Mouse (Mus musculus) bone marrow macrophage, adult 2 months (primary cell): Measurements from ENCODE around the gene Zgrf1.

Experiments
- CTCF ChIP-seq: IDR thresholded peaks from 2 replicates; pipeline ENCODE4 v1.5.1; 2012; ENCODE audit warnings: low read depth, mild to moderate bottlenecking, low read length, moderate library complexity
- POLR2A ChIP-seq: IDR thresholded peaks from 2 replicates; pipeline ENCODE4 v1.6.1; 2012; ENCODE audit warnings: mild to moderate bottlenecking, low read depth, low read length, borderline replicate concordance

DNA sequence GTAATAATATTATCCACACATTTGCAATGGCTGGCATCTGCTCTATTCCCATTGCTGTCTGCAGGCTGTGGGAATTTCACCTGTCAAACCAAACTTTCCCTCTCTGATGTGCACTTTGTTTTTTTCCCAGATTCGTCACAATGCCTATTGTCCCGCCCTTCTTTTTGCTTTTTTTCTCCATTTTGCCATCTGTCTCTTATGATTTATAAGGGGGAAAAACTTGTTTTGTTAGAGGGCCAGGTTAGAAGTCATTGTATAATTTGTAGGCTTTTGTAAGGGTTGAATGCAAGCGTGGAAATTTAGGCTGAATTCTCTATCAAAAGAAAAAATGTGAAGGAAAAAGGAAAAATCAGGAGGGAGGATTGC lies 81.7 kb downstream of the Zgrf1 start:
- TF ChIP-seq POLR2A: no peak
- TF ChIP-seq CTCF: no peak
